Mouse (Mus musculus) midbrain, embryonic 14.5 days (tissue): ENCODE measurements around the gene Dach1. TPM values are rescaled to one million over a fixed set of nuclear protein-coding genes. Genes with fewer than 3 reads are reported as not detected.
A peak's percentile ranks its signal among the peaks of the same experiment; 100 is the strongest.

Experiments
- ATAC-seq: fragments of 200-750 bp; cut with Nextera tagmentation; 2 replicates; pipeline ENCODE4 v1.8.0; 2017; ENCODE audit warnings: moderate number of reproducible peaks, moderate library complexity; ENCODE audit not compliant: low FRiP score, low TSS enrichment
- DNase-seq: peaks from one replicate; pipeline ENCODE4 v3.0.0-alpha.2; 2015
- H3K27ac ChIP-seq: fragments of 300-500 bp; sonication (generic); replicated peaks from 2 replicates; pipeline ENCODE4 v1.5.1; 2014; ENCODE audit warnings: mild to moderate bottlenecking, low read depth, low read length, moderate library complexity
- H3K27me3 ChIP-seq: fragments of 300-500 bp; sonication (generic); 2 replicates; pipeline ENCODE4 v1.6.1; 2014; ENCODE audit warnings: low read length, control low read depth, mixed read lengths; ENCODE audit not compliant: control insufficient read depth, insufficient read depth
- H3K36me3 ChIP-seq: fragments of 300-500 bp; sonication (generic); 2 replicates; pipeline ENCODE4 v1.6.1; 2014; ENCODE audit warnings: low read length, control low read depth; ENCODE audit not compliant: control insufficient read depth, insufficient read depth
- H3K4me1 ChIP-seq: fragments of 300-500 bp; sonication (generic); 2 replicates; pipeline ENCODE4 v1.6.1; 2014; ENCODE audit warnings: mild to moderate bottlenecking, antibody characterized with exemption, low read length, control low read depth; ENCODE audit not compliant: control insufficient read depth, insufficient read depth
- H3K4me2 ChIP-seq: fragments of 300-500 bp; sonication (generic); 2 replicates; pipeline ENCODE4 v1.6.1; 2014; ENCODE audit warnings: mild to moderate bottlenecking, low read length, moderate library complexity
- H3K4me3 ChIP-seq: fragments of 300-500 bp; sonication (generic); replicated peaks from 2 replicates; pipeline ENCODE4 v1.5.1; 2014; ENCODE audit warnings: low read depth, low read length
- H3K9ac ChIP-seq: fragments of 300-500 bp; sonication (generic); replicated peaks from 2 replicates; pipeline ENCODE4 v1.6.1; 2014; ENCODE audit warnings: mild to moderate bottlenecking, low read length, moderate library complexity
- H3K9me3 ChIP-seq: fragments of 300-500 bp; sonication (generic); 2 replicates; pipeline ENCODE4 v1.6.1; 2016; ENCODE audit warnings: low read length, control low read depth, mixed read lengths; ENCODE audit not compliant: control insufficient read depth
- WGBS: fragments of 180-500 bp; shearing (Covaris S2); extraction: QIAGEN DNeasy Blood & Tissue Kit; methylation state at CpG from one replicate; pipeline ENCODE4 v1.1.7; 2014; 5-methylcytosine and 5-hydroxymethylcytosine counted together
- polyA plus RNA-seq: library from polyadenylated mRNA; unstranded; fragments of >200 nt; fragmentation: Nextera tagmentation; extraction: Ambion mirVana; gene quantifications from 2 replicates; pipeline ENCODE4 v1.2.1, GENCODE M21; 2014

Gene Dach1
- polyA plus RNA-seq, 1 experiment from 2014 or later = 20.0 TPM

GRCm38 (mm10) chr14:97829865-97830264 is 339.7 kb downstream of the Dach1 start:
- Histone ChIP-seq H3K4me2 (no peak overlapping the region), H3K27ac (no peak overlapping the region), H3K9me3 (no peaks in the 10 kb centered on the region), H3K36me3 (no peaks in the 10 kb centered on the region), H3K4me1 (no peaks in the 10 kb centered on the region), H3K9ac (no peak overlapping the region), H3K27me3 (no peaks in the 10 kb centered on the region), H3K4me3 (no peak overlapping the region)
- no peak for ATAC-seq
- 79% methylated on average over 3 of the region's 3 CpGs for WGBS
- no peak for DNase-seq

DNA sequence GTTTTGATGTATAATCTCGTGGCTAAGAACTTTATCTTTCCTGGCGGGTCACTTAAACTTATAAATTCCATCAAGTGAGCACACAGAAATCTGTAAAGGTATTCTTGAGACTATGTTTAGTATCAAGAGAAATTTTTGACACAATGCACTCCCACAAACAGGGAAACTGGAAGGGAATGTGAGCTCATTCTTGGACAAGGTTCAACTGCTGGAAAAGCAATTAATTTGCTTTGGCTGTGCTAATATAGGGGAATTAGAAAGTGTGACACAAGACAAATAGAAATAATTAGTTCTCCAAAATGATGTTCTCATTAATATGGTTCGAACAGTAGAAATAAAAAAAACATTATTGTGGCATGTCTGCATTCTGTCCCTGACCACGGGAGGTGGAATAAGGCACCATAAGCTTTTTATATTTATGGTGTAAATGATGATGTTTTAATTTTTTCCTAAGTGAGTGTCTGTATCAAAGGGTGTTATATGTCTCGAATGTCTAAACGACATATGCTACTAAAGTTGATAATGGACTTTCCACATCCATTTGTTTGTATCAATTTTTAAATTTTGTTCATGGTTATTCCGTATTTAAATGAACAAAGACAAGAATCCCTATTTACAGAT is 354.9 kb downstream of the Dach1 start:
- H3K4me3 ChIP-seq = no peak overlapping the region
- peak; percentile 51 for DNase-seq
- 82% methylated on average over 7 of the region's 7 CpGs for WGBS
- H3K27me3 ChIP-seq = no peaks in the 10 kb centered on the region
- no peak overlapping the region for H3K4me2 ChIP-seq
- H3K36me3 ChIP-seq = no peaks in the 10 kb centered on the region
- no peak overlapping the region for H3K9ac ChIP-seq
- H3K4me1 ChIP-seq = no peaks in the 10 kb centered on the region
- H3K27ac ChIP-seq = no peak overlapping the region
- H3K9me3 ChIP-seq = no peaks in the 10 kb centered on the region
- ATAC-seq = no peak

- no peaks in the 10 kb centered on the region for H3K36me3 ChIP-seq
- H3K9ac ChIP-seq = no peak overlapping the region
- peak; percentile 51 for DNase-seq
- WGBS = 48% methylated on average over 11 of the region's 11 CpGs
- H3K4me3 ChIP-seq = no peak overlapping the region
- no peaks in the 10 kb centered on the region for H3K4me1 ChIP-seq
- no peaks in the 10 kb centered on the region for H3K9me3 ChIP-seq
- H3K4me2 ChIP-seq = no peak overlapping the region
- ATAC-seq = no peak
- H3K27ac ChIP-seq = no peak overlapping the region
- H3K27me3 ChIP-seq = no peaks in the 10 kb centered on the region
These were observed 356.0 kb downstream of the Dach1 start for GRCm38 (mm10) chr14:97813557-97813956.

- DNase-seq = no peak
- Histone ChIP-seq H3K4me1 (no peaks in the 10 kb centered on the region), H3K9ac (no peak overlapping the region), H3K4me3 (no peak overlapping the region), H3K9me3 (no peaks in the 10 kb centered on the region), H3K36me3 (no peaks in the 10 kb centered on the region), H3K27ac (no peak overlapping the region), H3K27me3 (no peaks in the 10 kb centered on the region), H3K4me2 (no peak overlapping the region)
- no peak for ATAC-seq
- WGBS = 94% methylated on average over 5 of the region's 5 CpGs
These were observed 374.1 kb downstream of the Dach1 start for GRCm38 (mm10) chr14:97795385-97795952.

DNA sequence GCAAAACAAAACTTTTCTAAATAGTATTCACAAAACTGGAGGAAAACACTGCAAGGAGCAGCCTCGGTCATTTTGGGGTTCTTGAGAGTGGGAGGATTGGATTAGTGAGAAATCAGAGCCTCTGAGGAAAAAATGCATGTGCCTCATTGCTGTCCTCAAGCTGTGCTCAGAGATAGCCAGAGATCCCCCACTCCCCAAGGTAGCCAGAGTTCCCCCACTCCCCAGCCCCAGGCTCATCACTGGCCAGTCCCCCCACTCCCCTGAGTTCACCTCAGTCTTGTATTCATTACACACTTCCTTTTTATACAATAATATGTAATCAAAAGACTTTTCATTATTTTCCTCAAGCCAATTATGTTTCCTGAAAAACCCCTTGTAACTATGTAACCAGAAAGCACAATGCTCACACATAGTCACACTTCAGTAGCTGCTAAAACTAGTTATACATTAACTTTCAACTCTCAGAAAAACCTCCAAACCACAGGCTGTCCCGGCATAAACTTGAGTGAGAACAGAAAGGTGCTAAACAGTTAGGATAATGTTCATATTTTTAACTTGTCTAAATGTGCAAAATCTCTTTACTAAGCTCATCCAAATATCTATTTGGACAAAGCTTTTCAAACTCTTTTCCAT is 395.3 kb downstream of the Dach1 start:
- H3K4me1 ChIP-seq = no peaks in the 10 kb centered on the region
- peaks cover 8% of the 10 kb centered on the region; the same call in 1 of the 2 replicates for H3K9me3 ChIP-seq
- DNase-seq (no peak), ATAC-seq (no peak)
- H3K36me3 ChIP-seq = no peaks in the 10 kb centered on the region
- no peaks in the 10 kb centered on the region for H3K27me3 ChIP-seq
- WGBS = 91% methylated on average over 2 of the region's 2 CpGs
- H3K27ac ChIP-seq = no peak overlapping the region
- no peak overlapping the region for H3K9ac ChIP-seq
- H3K4me2 ChIP-seq = no peak overlapping the region
- H3K4me3 ChIP-seq = no peak overlapping the region

DNA sequence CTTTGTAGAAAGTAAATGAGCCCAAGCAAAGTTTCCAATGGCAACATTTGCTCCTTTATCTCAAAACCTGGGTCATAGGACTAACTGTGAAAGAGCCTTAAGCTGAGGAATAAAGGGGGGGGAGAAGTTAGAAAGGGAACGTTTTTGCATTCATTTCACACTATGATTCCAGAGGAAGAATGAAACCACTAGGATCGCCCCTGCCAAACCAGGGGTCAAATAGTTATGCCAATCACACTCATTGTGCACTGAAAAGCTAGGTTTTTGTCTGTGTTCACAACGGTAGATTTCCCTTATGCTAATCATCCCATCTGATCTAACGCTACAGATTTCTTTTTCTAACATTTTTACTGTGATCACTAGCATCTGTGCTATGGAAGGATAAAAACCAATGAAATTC is 415.2 kb downstream of the Dach1 start:
- Histone ChIP-seq H3K27ac (no peak overlapping the region), H3K9me3 (no peaks in the 10 kb centered on the region), H3K4me2 (no peak overlapping the region), H3K4me1 (0 out of 2 replicates have a peak, but pooled peaks cover 3% of the 10 kb centered on the region), H3K27me3 (no peaks in the 10 kb centered on the region), H3K9ac (no peak overlapping the region), H3K36me3 (no peaks in the 10 kb centered on the region), H3K4me3 (no peak overlapping the region)
- 2% methylated on average over 4 of the region's 4 CpGs for WGBS
- ATAC-seq = peak; percentile 66; the same call in 1 of the 2 replicates
- DNase-seq = peak; percentile 42

DNA sequence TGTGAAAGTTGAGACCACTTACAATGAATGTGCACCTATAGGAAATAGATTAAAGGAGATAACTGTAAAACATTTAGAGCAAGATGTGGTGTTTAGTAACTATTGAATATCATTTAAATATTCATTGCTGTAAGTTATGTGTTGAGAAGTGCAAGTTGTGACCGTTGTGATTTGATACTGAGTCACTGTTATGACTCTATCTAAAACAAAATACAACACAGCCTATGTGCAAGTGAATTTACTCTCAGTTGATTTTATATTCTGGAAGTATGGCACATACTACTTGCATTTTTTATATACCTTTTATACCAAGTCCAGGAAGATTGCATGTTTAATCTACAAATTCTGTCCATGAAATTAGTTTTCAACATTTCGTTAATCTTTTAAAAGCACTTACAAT is 415.6 kb downstream of the Dach1 start:
- no peak overlapping the region for H3K4me3 ChIP-seq
- no peak for DNase-seq
- H3K27me3 ChIP-seq = no peaks in the 10 kb centered on the region
- H3K27ac ChIP-seq = no peak overlapping the region
- H3K9me3 ChIP-seq = no peaks in the 10 kb centered on the region
- WGBS = 13% methylated on average over 2 of the region's 2 CpGs
- H3K9ac ChIP-seq = no peak overlapping the region
- 0 out of 2 replicates have a peak, but pooled peaks cover 3% of the 10 kb centered on the region for H3K4me1 ChIP-seq
- ATAC-seq = no peak; the same call in 1 of the 2 replicates
- no peak overlapping the region for H3K4me2 ChIP-seq
- H3K36me3 ChIP-seq = no peaks in the 10 kb centered on the region

GRCm38 (mm10) chr14:97743252-97743651 is 426.3 kb downstream of the Dach1 start:
- DNase-seq = no peak
- 95% methylated on average over 2 of the region's 2 CpGs for WGBS

DNA sequence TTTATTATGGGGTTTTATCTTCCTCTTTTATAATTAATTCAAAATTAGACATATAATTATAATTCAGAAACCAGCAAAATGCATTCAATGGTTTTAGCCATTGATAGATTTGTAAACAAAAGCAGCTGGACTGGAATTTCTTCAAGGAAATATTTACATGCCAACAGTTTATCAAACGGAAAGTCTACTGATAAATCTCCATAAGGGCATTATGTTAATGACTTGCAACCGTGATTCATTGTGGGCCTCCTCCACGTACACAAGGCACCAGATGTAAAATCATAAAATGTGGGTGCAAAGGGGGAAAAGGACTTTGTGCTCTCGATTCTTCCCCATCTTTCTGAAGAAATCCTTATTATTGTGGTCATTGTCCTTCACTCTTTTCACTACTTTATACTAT is 426.8 kb downstream of the Dach1 start:
- Histone ChIP-seq H3K36me3 (no peaks in the 10 kb centered on the region), H3K9ac (no peak overlapping the region), H3K4me1 (no peaks in the 10 kb centered on the region), H3K27ac (no peak overlapping the region), H3K4me3 (no peak overlapping the region), H3K4me2 (no peak overlapping the region), H3K9me3 (no peaks in the 10 kb centered on the region), H3K27me3 (no peaks in the 10 kb centered on the region)
- ATAC-seq = no peak
- 58% methylated on average over 4 of the region's 4 CpGs for WGBS
- DNase-seq = no peak

More at GRCm38 (mm10) chr14:97743252-97743651, 426.3 kb downstream of the Dach1 start:
- Histone ChIP-seq H3K27me3 (no peaks in the 10 kb centered on the region), H3K4me2 (no peak overlapping the region), H3K27ac (no peak overlapping the region), H3K9me3 (no peaks in the 10 kb centered on the region), H3K36me3 (no peaks in the 10 kb centered on the region), H3K4me3 (no peak overlapping the region), H3K9ac (no peak overlapping the region), H3K4me1 (no peaks in the 10 kb centered on the region)
- ATAC-seq = no peak
